Mouse (Mus musculus): ENCODE results near the gene Galk2. TPM values are rescaled to one million over a fixed set of nuclear protein-coding genes. Genes with fewer than 3 reads are reported as not detected.
A peak's percentile ranks its signal among the peaks of the same experiment; 100 is the strongest.

Gene Galk2
- total and polyA plus RNA-seq, 2 experiments from 2014 or later = 27.8 to 28.5 TPM

- Histone ChIP-seq H3K4me3 (ENCODE audit: low read depth, low read length) (no peak overlapping the region), H3K27me3 (ENCODE audit: insufficient read depth, low read length) (no peaks in the 10 kb centered on the region), H3K4me2 (ENCODE audit: low read depth) (no peak overlapping the region), H3K4me1 (ENCODE audit: insufficient read depth) (no peaks in the 10 kb centered on the region), H3K27ac (ENCODE audit: low read depth, low read length) (no peak overlapping the region), H3K9me3 (ENCODE audit: low read length) (no peaks in the 10 kb centered on the region), H3K9ac (no peak overlapping the region), H3K36me3 (ENCODE audit: insufficient read depth) (no peaks in the 10 kb centered on the region)
- DNase-seq = no peak
- TF ChIP-seq CTCF (IDR thresholded peaks at IDR 0.05; ENCODE audit: low read depth) = no peak
- ATAC-seq = no peak
- WGBS = 56% methylated on average over 5 of the region's 5 CpGs
Observed at GRCm38 (mm10) chr2:125975808-125976345, 117.0 kb downstream of the Galk2 start.

- H3K9me3 ChIP-seq (ENCODE audit: low read length) = no peaks in the 10 kb centered on the region
- no peak overlapping the region for H3K9ac ChIP-seq
- no peaks in the 10 kb centered on the region for H3K4me1 ChIP-seq (ENCODE audit: insufficient read depth)
- WGBS = 78% methylated on average over 5 of the region's 5 CpGs
- TF ChIP-seq CTCF (IDR thresholded peaks at IDR 0.05; ENCODE audit: low read depth) = no peak
- H3K4me2 ChIP-seq (ENCODE audit: low read depth) = no peak overlapping the region
- H3K36me3 ChIP-seq (ENCODE audit: insufficient read depth) = no peaks in the 10 kb centered on the region
- ATAC-seq = no peak
- no peak overlapping the region for H3K4me3 ChIP-seq (ENCODE audit: low read depth, low read length)
- no peak for DNase-seq
- H3K27ac ChIP-seq (ENCODE audit: low read depth, low read length) = no peak overlapping the region
- H3K27me3 ChIP-seq (ENCODE audit: insufficient read depth, low read length) = no peaks in the 10 kb centered on the region
Observed at GRCm38 (mm10) chr2:126002291-126002690, 143.4 kb downstream of the Galk2 start.

- Histone ChIP-seq H3K36me3 (ENCODE audit: insufficient read depth) (no peaks in the 10 kb centered on the region), H3K4me1 (ENCODE audit: insufficient read depth) (no peaks in the 10 kb centered on the region), H3K4me3 (ENCODE audit: low read depth, low read length) (no peak overlapping the region), H3K4me2 (ENCODE audit: low read depth) (no peak overlapping the region), H3K27ac (ENCODE audit: low read depth, low read length) (no peak overlapping the region), H3K9ac (no peak overlapping the region), H3K9me3 (ENCODE audit: low read length) (no peaks in the 10 kb centered on the region), H3K27me3 (ENCODE audit: insufficient read depth, low read length) (no peaks in the 10 kb centered on the region)
- WGBS = 37% methylated on average over 3 of the region's 3 CpGs
- DNase-seq (peak; percentile 57), ATAC-seq (peak; percentile 71)
- peak; percentile 72 for TF ChIP-seq CTCF (IDR thresholded peaks at IDR 0.05; ENCODE audit: low read depth)
Observed at GRCm38 (mm10) chr2:126006088-126006487, 147.2 kb downstream of the Galk2 start.

- no peaks in the 10 kb centered on the region for H3K4me1 ChIP-seq (ENCODE audit: insufficient read depth)
Observed at GRCm38 (mm10) chr2:126006742-126007141, 147.8 kb downstream of the Galk2 start.

GRCm38 (mm10) chr2:126014989-126015710 is 156.2 kb downstream of the Galk2 start:
- Histone ChIP-seq H3K27me3 (ENCODE audit: insufficient read depth, low read length) (no peaks in the 10 kb centered on the region), H3K27ac (ENCODE audit: low read depth, low read length) (no peak overlapping the region), H3K9me3 (ENCODE audit: low read length) (no peaks in the 10 kb centered on the region), H3K4me2 (ENCODE audit: low read depth) (no peak overlapping the region), H3K9ac (no peak overlapping the region), H3K36me3 (ENCODE audit: insufficient read depth) (no peaks in the 10 kb centered on the region), H3K4me3 (ENCODE audit: low read depth, low read length) (no peak overlapping the region), H3K4me1 (ENCODE audit: insufficient read depth) (no peaks in the 10 kb centered on the region)
- DNase-seq (no peak), ATAC-seq (no peak)
- WGBS = 21% methylated on average over 12 of the region's 12 CpGs
- no peak for TF ChIP-seq CTCF (IDR thresholded peaks at IDR 0.05; ENCODE audit: low read depth)

More at GRCm38 (mm10) chr2:126006742-126007141, 147.8 kb downstream of the Galk2 start:
- DNase-seq = no peak
- Histone ChIP-seq H3K27me3 (ENCODE audit: insufficient read depth, low read length) (no peaks in the 10 kb centered on the region), H3K4me2 (ENCODE audit: low read depth) (no peak overlapping the region), H3K36me3 (ENCODE audit: insufficient read depth) (no peaks in the 10 kb centered on the region), H3K9me3 (ENCODE audit: low read length) (no peaks in the 10 kb centered on the region), H3K4me3 (ENCODE audit: low read depth, low read length) (no peak overlapping the region), H3K27ac (ENCODE audit: low read depth, low read length) (no peak overlapping the region), H3K9ac (no peak overlapping the region)
- WGBS = 76% methylated on average over 2 of the region's 2 CpGs
- no peak for ATAC-seq
- TF ChIP-seq CTCF (IDR thresholded peaks at IDR 0.05; ENCODE audit: low read depth) = no peak

- no peak for TF ChIP-seq CTCF (IDR thresholded peaks at IDR 0.05; ENCODE audit: low read depth)
- Histone ChIP-seq H3K27ac (ENCODE audit: low read depth, low read length) (no peak overlapping the region), H3K9ac (no peak overlapping the region), H3K4me1 (ENCODE audit: insufficient read depth) (no peaks in the 10 kb centered on the region), H3K36me3 (ENCODE audit: insufficient read depth) (no peaks in the 10 kb centered on the region), H3K27me3 (ENCODE audit: insufficient read depth, low read length) (no peaks in the 10 kb centered on the region), H3K4me3 (ENCODE audit: low read depth, low read length) (no peak overlapping the region), H3K9me3 (ENCODE audit: low read length) (no peaks in the 10 kb centered on the region), H3K4me2 (ENCODE audit: low read depth) (no peak overlapping the region)
- ATAC-seq = peak; percentile 55; the same call in 1 of the 2 replicates
- DNase-seq = no peak
- 6% methylated on average over 3 of the region's 3 CpGs for WGBS
Observed at GRCm38 (mm10) chr2:126015763-126016473, 157.0 kb downstream of the Galk2 start.

Measured in forebrain, postnatal 0 days (tissue).